Mouse (Mus musculus): ENCODE results near the gene Clic4. TPM values are rescaled to one million over a fixed set of nuclear protein-coding genes. Genes with fewer than 3 reads are reported as not detected.

Clic4 gene
- polyA plus RNA-seq, 1 experiment, result 139 TPM

DNA sequence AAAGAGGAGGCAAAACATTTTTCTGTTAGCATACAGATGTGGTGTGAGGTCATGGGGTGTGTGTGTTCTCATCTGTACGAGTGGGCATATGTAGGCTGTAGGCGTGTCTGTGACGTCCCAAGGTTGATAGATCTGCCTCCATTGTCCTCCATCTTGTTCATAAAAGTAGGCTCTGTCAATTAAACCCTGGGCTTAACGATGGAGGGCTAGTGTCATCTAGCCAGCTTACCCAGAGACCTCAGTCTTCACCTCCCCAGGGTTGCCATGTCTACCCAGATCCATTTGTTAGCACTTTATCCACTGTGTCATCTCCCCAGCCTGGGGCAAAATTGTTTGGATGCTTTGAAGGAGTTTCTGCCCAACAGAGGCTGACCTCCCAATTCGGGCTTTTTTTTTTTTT is 67.9 kb downstream of the Clic4 start:
- Histone ChIP-seq H3K4me3 (ENCODE audit: insufficient read depth, poor library complexity, severe bottlenecking) (no peak overlapping the region), H3K79me3 (ENCODE audit: low read depth) (no peaks in the 10 kb centered on the region), H3K79me2 (ENCODE audit: control insufficient read depth, insufficient read depth) (no peaks in the 10 kb centered on the region), H3K27me3 (ENCODE audit: control insufficient read depth, insufficient read depth, insufficient read length) (no peaks in the 10 kb centered on the region), H3ac (ENCODE audit: control insufficient read depth, insufficient read length, low read depth) (no peak overlapping the region), H3K36me3 (ENCODE audit: control insufficient read depth, insufficient read depth) (no peaks in the 10 kb centered on the region)
- TF ChIP-seq MYOG (IDR thresholded peaks at IDR 0.05; ENCODE audit: control insufficient read depth, extremely low read depth, insufficient read length) (no peak), FOSL1 (IDR thresholded peaks at IDR 0.05; ENCODE audit: insufficient read depth, low read length, poor library complexity, severe bottlenecking) (no peak), MYOD1 (IDR thresholded peaks at IDR 0.05; ENCODE audit: control insufficient read depth, insufficient read length, low read depth) (no peak), MAX (IDR thresholded peaks at IDR 0.05) (no peak), CEBPB (IDR thresholded peaks at IDR 0.05; ENCODE audit: low read depth) (no peak), USF1 (IDR thresholded peaks at IDR 0.05; ENCODE audit: low read depth) (no peak), CTCF (IDR thresholded peaks at IDR 0.05; ENCODE audit: control insufficient read depth, insufficient read depth, insufficient read length) (no peak)

DNA sequence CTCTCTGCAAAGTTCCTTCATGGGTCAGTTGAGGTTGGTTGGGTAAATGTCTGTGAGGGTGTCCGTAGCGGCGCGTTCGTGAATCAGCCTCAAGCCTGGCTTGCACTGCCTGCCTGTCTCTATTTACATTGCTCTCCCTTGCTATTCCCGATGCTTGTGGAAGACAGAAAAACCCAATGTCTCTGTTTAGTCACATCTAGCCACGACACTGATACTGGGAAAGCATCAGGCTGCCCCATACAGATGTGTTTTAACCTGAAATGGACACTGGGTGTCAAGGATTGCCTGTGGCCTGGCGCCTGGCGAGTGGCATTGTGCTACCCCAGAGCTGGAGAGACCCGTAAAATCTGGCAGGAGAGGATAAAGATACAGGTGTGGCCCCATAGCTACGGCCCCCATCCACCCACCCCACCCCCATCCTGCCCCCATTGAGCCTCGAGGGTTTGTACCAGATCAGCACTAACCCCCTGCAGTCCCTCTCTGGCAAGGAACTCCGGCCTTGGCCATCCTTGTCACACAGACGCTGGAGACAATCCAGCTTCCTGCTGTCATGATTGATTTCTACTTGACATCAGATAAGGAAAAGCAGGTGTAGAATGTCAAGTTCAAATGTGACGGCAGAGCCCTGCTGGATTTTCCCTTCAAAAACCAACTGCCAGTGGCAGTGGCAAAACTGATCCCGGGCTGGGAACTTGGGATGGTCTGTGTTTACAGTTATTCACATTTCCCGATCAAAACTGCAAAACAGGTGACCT is 68.6 kb downstream of the Clic4 start:
- no peak overlapping the region for H3K4me3 ChIP-seq (ENCODE audit: insufficient read depth, poor library complexity, severe bottlenecking)
- H3K79me2 ChIP-seq (ENCODE audit: control insufficient read depth, insufficient read depth), result no peaks in the 10 kb centered on the region
- H3K27me3 ChIP-seq (ENCODE audit: control insufficient read depth, insufficient read depth, insufficient read length), result no peaks in the 10 kb centered on the region
- H3K79me3 ChIP-seq (ENCODE audit: low read depth), result no peaks in the 10 kb centered on the region
- TF ChIP-seq MAX (IDR thresholded peaks at IDR 0.05), result no peak
- no peak overlapping the region for H3ac ChIP-seq (ENCODE audit: control insufficient read depth, insufficient read length, low read depth)
- H3K36me3 ChIP-seq (ENCODE audit: control insufficient read depth, insufficient read depth), result no peaks in the 10 kb centered on the region

DNA sequence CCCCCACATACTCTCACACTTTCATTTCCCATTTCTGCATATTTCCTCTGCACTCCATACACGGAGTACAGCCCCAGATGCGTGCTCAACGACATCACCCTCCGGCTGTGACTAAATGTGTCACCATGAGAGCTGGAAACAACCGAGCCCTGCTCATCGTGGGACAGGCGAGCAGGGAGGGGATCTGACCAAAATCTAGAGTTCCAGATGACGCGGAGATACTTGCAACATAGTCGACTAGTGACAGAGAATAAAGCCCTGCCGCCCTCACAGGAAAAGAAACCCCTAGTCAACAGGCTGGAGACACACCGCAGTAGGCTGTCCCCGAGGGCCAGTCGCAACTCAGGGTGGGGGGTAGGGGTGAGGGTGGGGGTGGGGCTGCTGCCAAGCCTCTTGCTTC is 69.3 kb downstream of the Clic4 start:
- H3K4me3 ChIP-seq (ENCODE audit: insufficient read depth, poor library complexity, severe bottlenecking), result no peak overlapping the region
- no peaks in the 10 kb centered on the region for H3K79me3 ChIP-seq (ENCODE audit: low read depth)
- no peaks in the 10 kb centered on the region for H3K27me3 ChIP-seq (ENCODE audit: control insufficient read depth, insufficient read depth, insufficient read length)
- H3K79me2 ChIP-seq (ENCODE audit: control insufficient read depth, insufficient read depth), result no peaks in the 10 kb centered on the region
- H3K36me3 ChIP-seq (ENCODE audit: control insufficient read depth, insufficient read depth), result no peaks in the 10 kb centered on the region
- no peak overlapping the region for H3ac ChIP-seq (ENCODE audit: control insufficient read depth, insufficient read length, low read depth)
- no peak for TF ChIP-seq MYOG (IDR thresholded peaks at IDR 0.05; ENCODE audit: control insufficient read depth, extremely low read depth, insufficient read length)
- no peak for TF ChIP-seq MYOD1 (IDR thresholded peaks at IDR 0.05; ENCODE audit: control insufficient read depth, insufficient read length, low read depth)
- TF ChIP-seq CTCF (IDR thresholded peaks at IDR 0.05; ENCODE audit: control insufficient read depth, insufficient read depth, insufficient read length), result no peak
- no peak for TF ChIP-seq CEBPB (IDR thresholded peaks at IDR 0.05; ENCODE audit: low read depth)
- TF ChIP-seq MAX (IDR thresholded peaks at IDR 0.05), result no peak
- no peak for TF ChIP-seq USF1 (IDR thresholded peaks at IDR 0.05; ENCODE audit: low read depth)
- no peak for TF ChIP-seq FOSL1 (IDR thresholded peaks at IDR 0.05; ENCODE audit: insufficient read depth, low read length, poor library complexity, severe bottlenecking)

GRCm38 (mm10) chr4:135201771-135202170 is 70.8 kb downstream of the Clic4 start:
- Histone ChIP-seq H3ac (ENCODE audit: control insufficient read depth, insufficient read length, low read depth) (no peak overlapping the region), H3K27me3 (ENCODE audit: control insufficient read depth, insufficient read depth, insufficient read length) (no peaks in the 10 kb centered on the region), H3K4me3 (ENCODE audit: insufficient read depth, poor library complexity, severe bottlenecking) (no peak overlapping the region), H3K36me3 (ENCODE audit: control insufficient read depth, insufficient read depth) (no peaks in the 10 kb centered on the region), H3K79me2 (ENCODE audit: control insufficient read depth, insufficient read depth) (no peaks in the 10 kb centered on the region), H3K79me3 (ENCODE audit: low read depth) (no peaks in the 10 kb centered on the region)
- TF ChIP-seq MYOG (IDR thresholded peaks at IDR 0.05; ENCODE audit: control insufficient read depth, extremely low read depth, insufficient read length) (no peak), CEBPB (IDR thresholded peaks at IDR 0.05; ENCODE audit: low read depth) (no peak), MYOD1 (IDR thresholded peaks at IDR 0.05; ENCODE audit: control insufficient read depth, insufficient read length, low read depth) (no peak), USF1 (IDR thresholded peaks at IDR 0.05; ENCODE audit: low read depth) (no peak), CTCF (IDR thresholded peaks at IDR 0.05; ENCODE audit: control insufficient read depth, insufficient read depth, insufficient read length) (no peak), FOSL1 (IDR thresholded peaks at IDR 0.05; ENCODE audit: insufficient read depth, low read length, poor library complexity, severe bottlenecking) (no peak), MAX (IDR thresholded peaks at IDR 0.05) (no peak)

- Histone ChIP-seq H3K4me3 (ENCODE audit: insufficient read depth, poor library complexity, severe bottlenecking) (no peak overlapping the region), H3K27me3 (ENCODE audit: control insufficient read depth, insufficient read depth, insufficient read length) (no peaks in the 10 kb centered on the region), H3ac (ENCODE audit: control insufficient read depth, insufficient read length, low read depth) (no peak overlapping the region), H3K36me3 (ENCODE audit: control insufficient read depth, insufficient read depth) (no peaks in the 10 kb centered on the region), H3K79me3 (ENCODE audit: low read depth) (no peaks in the 10 kb centered on the region), H3K79me2 (ENCODE audit: control insufficient read depth, insufficient read depth) (no peaks in the 10 kb centered on the region)
- no peak for TF ChIP-seq MYOG (IDR thresholded peaks at IDR 0.05; ENCODE audit: control insufficient read depth, extremely low read depth, insufficient read length)
- TF ChIP-seq CTCF (IDR thresholded peaks at IDR 0.05; ENCODE audit: control insufficient read depth, insufficient read depth, insufficient read length), result no peak
- TF ChIP-seq USF1 (IDR thresholded peaks at IDR 0.05; ENCODE audit: low read depth), result no peak
- no peak for TF ChIP-seq MAX (IDR thresholded peaks at IDR 0.05)
- no peak for TF ChIP-seq FOSL1 (IDR thresholded peaks at IDR 0.05; ENCODE audit: insufficient read depth, low read length, poor library complexity, severe bottlenecking)
These were observed 74.8 kb downstream of the Clic4 start for GRCm38 (mm10) chr4:135197857-135198256.

- H3ac ChIP-seq (ENCODE audit: control insufficient read depth, insufficient read length, low read depth), result no peak overlapping the region
- H3K4me3 ChIP-seq (ENCODE audit: insufficient read depth, poor library complexity, severe bottlenecking), result no peak overlapping the region
- no peaks in the 10 kb centered on the region for H3K79me3 ChIP-seq (ENCODE audit: low read depth)
- H3K27me3 ChIP-seq (ENCODE audit: control insufficient read depth, insufficient read depth, insufficient read length), result no peaks in the 10 kb centered on the region
- no peaks in the 10 kb centered on the region for H3K36me3 ChIP-seq (ENCODE audit: control insufficient read depth, insufficient read depth)
- no peaks in the 10 kb centered on the region for H3K79me2 ChIP-seq (ENCODE audit: control insufficient read depth, insufficient read depth)
- no peak for TF ChIP-seq MYOD1 (IDR thresholded peaks at IDR 0.05; ENCODE audit: control insufficient read depth, insufficient read length, low read depth)
- no peak for TF ChIP-seq CEBPB (IDR thresholded peaks at IDR 0.05; ENCODE audit: low read depth)
- TF ChIP-seq USF1 (IDR thresholded peaks at IDR 0.05; ENCODE audit: low read depth), result no peak
- TF ChIP-seq FOSL1 (IDR thresholded peaks at IDR 0.05; ENCODE audit: insufficient read depth, low read length, poor library complexity, severe bottlenecking), result no peak
- no peak for TF ChIP-seq MYOG (IDR thresholded peaks at IDR 0.05; ENCODE audit: control insufficient read depth, extremely low read depth, insufficient read length)
- no peak for TF ChIP-seq CTCF (IDR thresholded peaks at IDR 0.05; ENCODE audit: control insufficient read depth, insufficient read depth, insufficient read length)
- no peak for TF ChIP-seq MAX (IDR thresholded peaks at IDR 0.05)
These were observed 79.8 kb downstream of the Clic4 start for GRCm38 (mm10) chr4:135192841-135193240.

Data from C2C12 (cell line).